ENCODE assay signal across 8 mouse cellular contexts in genomic region chr19:32388191-32388921, GRCm38 (mm10). TPM values are rescaled to one million over a fixed set of nuclear protein-coding genes. Genes with fewer than 3 reads are reported as not detected.
DNase-seq lines count a peak whose midpoint lies in the region; ATAC-seq and TF ChIP-seq lines count a peak whose summit lies in the region.

No protein-coding gene starts in this region.

- ATAC-seq in megakaryocyte progenitor cell, adult 5-6 weeks (replicated peaks; ENCODE audit: poor library complexity), result peak; percentile 76

- peak overlapping the region; percentile 94 for H3K27ac ChIP-seq in gastrocnemius, adult 2 months

- peak; percentile 95 for DNase-seq in ZHBTc4 (ENCODE audit: low read depth, low spot score)
- DNase-seq in cerebellum, postnatal 36 days, result peak; percentile 93 to 97
- DNase-seq in gastrocnemius, adult 2 months, result peak; percentile 98
- DNase-seq in hindlimb bud, embryonic 11.5 days (ENCODE audit: extremely low spot score, low read depth, low spot score), result peak; percentile 35
- peak; percentile 91 to 97 for DNase-seq in left cerebral cortex, postnatal 10 days (ENCODE audit: extremely low spot score in 1 of 2, low spot score in 2 of 2)
- peak; percentile 93 for DNase-seq in right cerebral cortex, postnatal 14 days
- peak; percentile 90 for DNase-seq in urinary bladder, postnatal 25 days (ENCODE audit: low spot score)

- H3K4me3 ChIP-seq in gastrocnemius, adult 2 months, result peak overlapping the region; percentile 95

- no peak for TF ChIP-seq CTCF in gastrocnemius, adult 2 months (IDR thresholded peaks at IDR 0.05)

- intact Hi-C loops in gastrocnemius, adult 2 months (cut with DNase I), result loop anchor here (5.0 kb wide), 4 partner anchors 99 to 281 kb away; partner anchors contain the start of genes Asah2 and Minpp1
- intact Hi-C loops in left cerebral cortex, postnatal 10 days (cut with DNase I), result loop anchor here (5.0 to 10.0 kb wide), 4 partner anchors 41 to 414 kb away; partner anchors contain the start of gene Minpp1

RNA-seq across cellular contexts. Expression of gene Sgms1, which starts 1.2 kb away (rescaled TPM):
- total RNA-seq in gastrocnemius, adult 2 months (2021), result 10 to 100 TPM; 53.8 to 62.8 TPM
- total RNA-seq in left cerebral cortex, postnatal 10 days (2021), result 10 to 100 TPM; 30.5 to 37.3 TPM
- total RNA-seq in megakaryocyte progenitor cell, adult 5-6 weeks (2015), result 15.9 and 24.8 TPM in 2 replicates
- 16.4 and 21.5 TPM in 2 replicates for total RNA-seq in megakaryocyte progenitor cell, adult 5-6 weeks (2017)

Comparison
In these comparisons a context has a peak if more than half of its experiments do, and no peak if none do; other contexts are left out.
1. Peak in every context shown above with its lines: DNase-seq, ATAC-seq, H3K4me3 ChIP-seq and H3K27ac ChIP-seq.
2. DNase-seq: peak in every context shown above with its lines; median percentile 98 in gastrocnemius, adult 2 months; 95 in ZHBTc4; 95 in cerebellum, postnatal 36 days; 94 in left cerebral cortex, postnatal 10 days; 93 in right cerebral cortex, postnatal 14 days; 90 in urinary bladder, postnatal 25 days; 35 in hindlimb bud, embryonic 11.5 days.